Mouse (Mus musculus) MEL (cell line): ENCODE results near the gene Nkx2-1.

ENCODE experiments used
- CHD1 ChIP-seq: IDR thresholded peaks from 2 replicates; pipeline ENCODE4 v1.6.1; 2012; ENCODE audit warnings: low read depth, mild to moderate bottlenecking, inconsistent platforms, low read length, improper control_type of control experiment
- CTCF ChIP-seq, 3 experiments: IDR thresholded peaks in 2 of 3; conservative IDR thresholded peaks in 1 of 3; 2 replicates each; pipeline ENCODE4 v1.5.1; 2011 to 2012; ENCODE audit warnings: low read length in 3 of 3, low read depth in 2 of 3, mild to moderate bottlenecking in 2 of 3, improper control_type of control experiment in 1 of 3, inconsistent platforms in 1 of 3, mixed read lengths in 1 of 3, moderate library complexity in 1 of 3; ENCODE audit not compliant: control insufficient read depth in 1 of 3, insufficient read depth in 1 of 3, poor library complexity in 1 of 3, severe bottlenecking in 1 of 3
- KAT2A ChIP-seq: conservative IDR thresholded peaks from 2 replicates; pipeline ENCODE4 v1.6.1; 2012; ENCODE audit warnings: low read depth, low read length, improper control_type of control experiment, inconsistent platforms
- MAX ChIP-seq: IDR thresholded peaks from 2 replicates; pipeline ENCODE4 v1.6.1; 2011; ENCODE audit warnings: low read length, improper control_type of control experiment
- POLR2A ChIP-seq, 2 experiments: IDR thresholded peaks; 2 replicates each; pipeline ENCODE4 v1.6.1; 2011 to 2012; ENCODE audit warnings: low read length in 2 of 2, mild to moderate bottlenecking in 2 of 2, control low read depth in 1 of 2, improper control_type of control experiment in 1 of 2, low read depth in 1 of 2, moderate library complexity in 1 of 2; ENCODE audit not compliant: control insufficient read depth in 1 of 2, insufficient read depth in 1 of 2, poor library complexity in 1 of 2
- TCF12 ChIP-seq: IDR thresholded peaks from 2 replicates; pipeline ENCODE4 v1.6.1; 2014; ENCODE audit warnings: low read depth, mild to moderate bottlenecking, inconsistent platforms, low read length, improper control_type of control experiment, moderate library complexity
- ZMIZ1 ChIP-seq: IDR thresholded peaks from 2 replicates; pipeline ENCODE4 v1.6.1; 2012; ENCODE audit warnings: low read depth, mild to moderate bottlenecking, inconsistent platforms, low read length, improper control_type of control experiment, moderate library complexity

DNA sequence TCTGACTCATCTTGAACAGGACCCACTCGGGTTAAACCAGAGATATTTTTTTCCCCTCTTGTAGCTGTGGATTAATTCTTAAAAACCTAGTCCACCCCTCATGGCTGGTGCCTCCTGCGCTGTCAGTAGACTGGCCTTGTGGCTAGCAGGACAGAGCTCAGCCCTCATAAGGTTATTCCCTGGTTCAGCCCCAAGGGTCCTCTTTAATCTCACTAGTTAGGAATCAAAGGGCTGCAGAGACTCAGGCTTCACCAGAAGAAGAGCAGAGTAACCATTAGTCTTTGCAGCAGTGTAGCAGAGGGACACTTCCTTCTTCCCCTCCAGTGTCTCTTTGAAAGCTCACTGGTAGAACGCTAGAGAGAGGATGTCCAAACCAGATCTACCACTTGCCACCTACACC lies 1.9 kb upstream of the Nkx2-1 start:
- TF ChIP-seq CTCF (IDR thresholded peaks at IDR 0.05 in 2 of 3, conservative IDR thresholded peaks at IDR 0.05 in 1 of 3; ENCODE audit: control insufficient read depth in 1 of 3, insufficient read depth in 1 of 3, low read depth in 2 of 3, low read length in 3 of 3, poor library complexity in 1 of 3, severe bottlenecking in 1 of 3) (no peak), POLR2A (IDR thresholded peaks at IDR 0.05; ENCODE audit: control insufficient read depth in 1 of 2, insufficient read depth in 1 of 2, low read depth in 1 of 2, low read length in 2 of 2, poor library complexity in 1 of 2) (no peak), CHD1 (no peak), TCF12 (no peak), ZMIZ1 (no peak), MAX (no peak), KAT2A (no peak)
